Mouse (Mus musculus) MEL (cell line): ENCODE measurements around the gene Ank2.

Source experiments
- CHD2 ChIP-seq: IDR thresholded peaks from 2 replicates; pipeline ENCODE4 v1.6.1; 2011; ENCODE audit warnings: low read length, improper control_type of control experiment
- EP300 ChIP-seq, 2 experiments: IDR thresholded peaks; 2 replicates each; pipeline ENCODE4 v1.6.1; 2011; ENCODE audit warnings: improper control_type of control experiment in 2 of 2, low read length in 2 of 2, low read depth in 1 of 2, mild to moderate bottlenecking in 1 of 2
- MAX ChIP-seq: IDR thresholded peaks from 2 replicates; pipeline ENCODE4 v1.6.1; 2011; ENCODE audit warnings: low read length, improper control_type of control experiment
- MXI1 ChIP-seq: IDR thresholded peaks from 2 replicates; pipeline ENCODE4 v1.6.1; 2011; ENCODE audit warnings: mild to moderate bottlenecking, low read depth, low read length, improper control_type of control experiment
- NRF1 ChIP-seq: IDR thresholded peaks from 2 replicates; pipeline ENCODE4 v1.6.1; 2014; ENCODE audit warnings: low read depth, mild to moderate bottlenecking, inconsistent platforms, low read length, improper control_type of control experiment, moderate library complexity; ENCODE audit not compliant: poor library complexity, insufficient read depth, severe bottlenecking
- POLR2A ChIP-seq, 2 experiments: IDR thresholded peaks; 2 replicates each; pipeline ENCODE4 v1.6.1; 2011 to 2012; ENCODE audit warnings: low read length in 2 of 2, mild to moderate bottlenecking in 2 of 2, control low read depth in 1 of 2, improper control_type of control experiment in 1 of 2, low read depth in 1 of 2, moderate library complexity in 1 of 2; ENCODE audit not compliant: control insufficient read depth in 1 of 2, insufficient read depth in 1 of 2, poor library complexity in 1 of 2
- RAD21 ChIP-seq: IDR thresholded peaks from 2 replicates; pipeline ENCODE4 v1.6.1; 2011; ENCODE audit warnings: mild to moderate bottlenecking, low read depth, low read length, improper control_type of control experiment
- SMC3 ChIP-seq: IDR thresholded peaks from 2 replicates; pipeline ENCODE4 v1.6.1; 2011; ENCODE audit warnings: low read depth, low read length, improper control_type of control experiment
- UBTF ChIP-seq: IDR thresholded peaks from 2 replicates; pipeline ENCODE4 v1.6.1; 2012; ENCODE audit warnings: low read depth, mild to moderate bottlenecking, inconsistent platforms, low read length, improper control_type of control experiment, moderate library complexity, borderline replicate concordance; ENCODE audit not compliant: insufficient read depth

DNA sequence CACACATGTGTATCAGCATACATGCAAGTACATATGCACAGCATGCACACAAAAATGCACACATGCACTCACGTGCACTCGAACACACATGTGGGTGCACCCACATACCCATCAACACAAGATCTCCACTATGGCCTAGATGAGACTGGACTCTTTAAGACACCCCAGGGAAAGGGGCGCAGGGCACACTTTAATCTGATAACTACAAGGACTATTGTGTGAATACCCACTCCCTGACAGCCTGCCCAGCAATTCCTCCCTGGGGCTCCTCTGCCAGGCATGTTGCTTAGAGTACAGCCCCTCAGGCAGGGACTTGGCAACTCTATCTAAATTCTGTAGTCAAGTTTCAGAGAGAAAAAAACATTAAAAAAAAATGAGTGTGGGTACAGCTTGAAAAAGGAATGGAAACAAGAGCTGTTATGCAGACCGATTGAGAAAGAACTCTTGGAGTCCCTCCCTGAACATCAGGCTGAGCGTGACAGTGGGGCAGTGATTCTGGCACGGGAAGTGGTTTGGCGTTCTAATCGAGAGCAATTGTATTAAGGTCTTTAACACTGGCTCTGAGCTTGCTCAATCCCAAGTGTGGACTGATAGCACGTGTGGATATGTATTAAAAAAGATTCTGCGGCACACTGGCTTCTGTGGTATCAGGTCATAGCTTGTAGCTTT is 580.2 kb downstream of the Ank2 start:
- TF ChIP-seq SMC3 (no peak), NRF1 (no peak), POLR2A (IDR thresholded peaks at IDR 0.05; ENCODE audit: control insufficient read depth in 1 of 2, insufficient read depth in 1 of 2, low read depth in 1 of 2, low read length in 2 of 2, poor library complexity in 1 of 2) (no peak), UBTF (no peak), CHD2 (no peak), EP300 (IDR thresholded peaks at IDR 0.05; ENCODE audit: low read depth in 1 of 2, low read length in 2 of 2) (no peak), MXI1 (no peak), RAD21 (no peak), MAX (no peak)
